In the genomic region with DNA sequence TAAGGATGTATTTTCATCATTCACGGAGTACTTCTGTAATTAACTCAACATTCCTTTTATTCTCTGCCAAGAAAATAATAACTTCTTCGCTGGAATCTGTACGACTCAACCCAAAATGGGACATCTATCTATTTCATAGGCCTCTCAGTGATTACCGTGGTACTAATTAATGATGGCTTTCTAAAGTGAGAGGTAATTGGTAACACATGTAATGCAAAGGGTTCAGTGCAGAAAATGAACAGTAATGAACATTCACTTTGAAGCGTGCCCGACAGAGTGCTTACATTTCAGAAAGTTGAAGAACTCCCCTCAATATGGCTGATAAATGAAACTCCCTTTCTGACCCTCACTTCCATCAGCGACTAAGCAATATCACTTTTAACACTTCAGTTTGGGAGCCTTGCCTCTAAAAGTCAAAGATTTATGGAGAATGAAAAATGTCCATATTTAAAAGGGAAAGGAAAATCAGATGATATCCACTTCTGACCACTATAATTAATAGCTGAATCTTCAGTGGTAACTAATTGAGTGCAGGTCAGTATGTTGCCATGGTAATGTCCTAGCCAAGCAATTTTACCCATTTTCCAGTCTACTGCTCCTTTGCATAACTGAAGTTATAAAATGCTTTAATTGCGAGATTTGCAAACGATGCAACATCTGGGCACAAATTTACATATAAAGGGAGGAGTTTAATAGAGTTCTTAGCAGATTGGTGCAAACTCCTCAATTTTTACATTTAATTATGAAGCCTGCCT, we compare ENCODE assay signal across 14 mouse cellular contexts.
"Had no signal": no experiment of that assay in that cellular context is flagged by ENCODE, and none has a peak within 500 bp of the region (broad histone marks: within the 10 kb centered on the region; RNA-seq: fewer than 3 reads in every experiment).

No protein-coding gene starts in this region.

- H3K27ac ChIP-seq: layer of hippocampus, adult 2 months; limb, embryonic 13.5 days; liver, embryonic 14.5 days; midbrain, embryonic 15.5 days; neural tube, embryonic 13.5 days had no signal

- H3K9me3 ChIP-seq: limb, embryonic 13.5 days; midbrain, embryonic 15.5 days; neural tube, embryonic 13.5 days had no signal

- H3K9ac ChIP-seq: limb, embryonic 13.5 days; liver, embryonic 14.5 days; midbrain, embryonic 15.5 days; neural tube, embryonic 13.5 days had no signal

- H3K4me1 ChIP-seq: limb, embryonic 13.5 days; midbrain, embryonic 15.5 days had no signal

- H3K4me3 ChIP-seq: layer of hippocampus, adult 2 months; limb, embryonic 13.5 days; midbrain, embryonic 15.5 days; neural tube, embryonic 13.5 days had no signal

- H3K36me3 ChIP-seq: limb, embryonic 13.5 days; midbrain, embryonic 15.5 days; neural tube, embryonic 13.5 days had no signal

- H3K4me2 ChIP-seq: limb, embryonic 13.5 days; midbrain, embryonic 15.5 days; neural tube, embryonic 13.5 days had no signal

- ATAC-seq: lung, postnatal 0 days; midbrain, embryonic 15.5 days had no signal

- H3K27me3 ChIP-seq: limb, embryonic 13.5 days; midbrain, embryonic 15.5 days; neural tube, embryonic 13.5 days had no signal

- DNase-seq: kidney, postnatal 10 days; kidney, postnatal 4 days; left cerebral cortex, postnatal 4 days; lung, adult 2 months; lung, postnatal 36 days; right cerebral cortex, adult 18-20 months; right cerebral cortex, postnatal 25 days; thymus, postnatal 4 days had no signal
